Mouse (Mus musculus) cerebellum, adult 2 months (tissue): Measurements from ENCODE around the gene Wfs1. TPM values are rescaled to one million over a fixed set of nuclear protein-coding genes. Genes with fewer than 3 reads are reported as not detected.
A peak's percentile ranks its signal among the peaks of the same experiment; 100 is the strongest.
"Not testable (repeated sequence)": the region's sequence is repeated elsewhere in the genome, so short reads cannot be mapped to it uniquely, and the experiment has no call there.

Experiments used
- DNase-seq, 2 experiments: peaks; one replicate each; pipeline ENCODE4 v3.0.0; 2021
- H3K27ac ChIP-seq: fragments of 200-500 bp; 2 replicates; pipeline ENCODE4 v1.5.1; 2012; ENCODE audit warnings: low read length, control low read depth, inconsistent platforms; ENCODE audit not compliant: insufficient read depth
- H3K27me3 ChIP-seq: fragments of 200-500 bp; 2 replicates; pipeline ENCODE4 v1.6.1; 2012; ENCODE audit warnings: inconsistent platforms, mild to moderate bottlenecking, low read length, moderate library complexity; ENCODE audit not compliant: control insufficient read depth, insufficient read depth
- H3K4me1 ChIP-seq: fragments of 200-500 bp; 2 replicates; pipeline ENCODE4 v1.6.1; 2011; ENCODE audit warnings: low read length; ENCODE audit not compliant: control insufficient read depth, insufficient read depth
- H3K4me3 ChIP-seq: fragments of 200-500 bp; replicated peaks from 2 replicates; pipeline ENCODE3; 2011; ENCODE audit warnings: mild to moderate bottlenecking, low read depth, low read length, control low read depth; ENCODE audit not compliant: insufficient read depth
- CTCF ChIP-seq: fragments of 200-500 bp; IDR thresholded peaks from 2 replicates; pipeline ENCODE4 v1.5.1; 2011; ENCODE audit warnings: low read depth, mild to moderate bottlenecking, control low read depth, low read length, moderate library complexity, borderline replicate concordance; ENCODE audit not compliant: insufficient read depth
- POLR2A ChIP-seq: fragments of 200-500 bp; IDR thresholded peaks from 2 replicates; pipeline ENCODE4 v1.6.1; 2011; ENCODE audit warnings: low read length, control low read depth, borderline replicate concordance; ENCODE audit not compliant: insufficient read depth
- WGBS: fragments of 180-500 bp; shearing (Covaris S2); methylation state at CpG from one replicate; pipeline ENCODE4 v1.1.7; 2018; 5-methylcytosine and 5-hydroxymethylcytosine counted together
- polyA plus RNA-seq: library from polyadenylated mRNA; depleted of rRNA; stranded (reverse); fragments of >200 nt; gene quantifications from 2 replicates; pipeline ENCODE4 v1.2.3, GENCODE M21; 2012

The Wfs1 gene
- polyA plus RNA-seq, 1 experiment: 27.2 TPM

GRCm38 (mm10) chr5:37028104-37028485 is 39.1 kb upstream of the Wfs1 start:
- Histone ChIP-seq H3K4me1 (peaks cover 5% of the 10 kb centered on the region; the same call in 1 of the 2 replicates), H3K27me3 (no peaks in the 10 kb centered on the region), H3K27ac (no peak overlapping the region), H3K4me3 (peak overlapping the region; percentile 78)
- under 1% methylated on average over 37 of the region's 37 CpGs for WGBS
- peak; percentile 86 to 92 for DNase-seq
- TF ChIP-seq CTCF: no peak
- peak; percentile 34; the same call in 1 of the 2 replicates for TF ChIP-seq POLR2A

- 16% methylated on average over 13 of the region's 13 CpGs for WGBS
- TF ChIP-seq POLR2A (no peak), CTCF (no peak)
- Histone ChIP-seq H3K4me3 (peak overlapping the region; percentile 78), H3K27me3 (no peaks in the 10 kb centered on the region), H3K27ac (no peak overlapping the region), H3K4me1 (peaks cover 5% of the 10 kb centered on the region; the same call in 1 of the 2 replicates)
- DNase-seq: no peak
These were observed 38.7 kb upstream of the Wfs1 start for GRCm38 (mm10) chr5:37027701-37028100.

- DNase-seq: no peak
- WGBS: 78% methylated on average over 3 of the region's 3 CpGs
- no peak overlapping the region for H3K27ac ChIP-seq
- H3K4me3 ChIP-seq: no peak overlapping the region
- no peak for TF ChIP-seq POLR2A
- no peak for TF ChIP-seq CTCF
- no peaks in the 10 kb centered on the region for H3K27me3 ChIP-seq
- H3K4me1 ChIP-seq: no peaks in the 10 kb centered on the region
These were observed 28.2 kb upstream of the Wfs1 start for GRCm38 (mm10) chr5:37017222-37017621.

GRCm38 (mm10) chr5:37015612-37016310 is 26.8 kb upstream of the Wfs1 start:
- peak overlapping the region; percentile 60 for H3K4me3 ChIP-seq
- no peak overlapping the region for H3K27ac ChIP-seq
- 5% methylated on average over 27 of the region's 27 CpGs for WGBS
- DNase-seq: peak; percentile 54 to 61
- no peaks in the 10 kb centered on the region for H3K27me3 ChIP-seq
- no peak for TF ChIP-seq CTCF
- no peak for TF ChIP-seq POLR2A
- H3K4me1 ChIP-seq: peaks cover 4% of the 10 kb centered on the region

- H3K27me3 ChIP-seq: no peaks in the 10 kb centered on the region
- TF ChIP-seq CTCF: peak; percentile 46; the same call in 1 of the 2 replicates
- no peak for TF ChIP-seq POLR2A
- H3K27ac ChIP-seq: no peak overlapping the region
- WGBS: 26% methylated on average over 10 of the region's 10 CpGs
- peaks cover 8% of the 10 kb centered on the region for H3K4me1 ChIP-seq
- no peak overlapping the region for H3K4me3 ChIP-seq
- DNase-seq: peak in 1 of 2 experiments; percentile 47
These were observed 21.8 kb upstream of the Wfs1 start for GRCm38 (mm10) chr5:37010666-37011317.

- not testable (repeated sequence) for H3K27me3 ChIP-seq, H3K27ac ChIP-seq, DNase-seq, H3K4me3 ChIP-seq, H3K4me1 ChIP-seq
- WGBS: 45% methylated on average over 13 of the region's 13 CpGs
These were observed 20.8 kb upstream of the Wfs1 start for GRCm38 (mm10) chr5:37009761-37010160.

GRCm38 (mm10) chr5:37002001-37002400 is 13.0 kb upstream of the Wfs1 start:
- 47% methylated on average over 2 of the region's 2 CpGs for WGBS
- Histone ChIP-seq H3K4me1 (no peaks in the 10 kb centered on the region), H3K4me3 (no peak overlapping the region), H3K27me3 (no peaks in the 10 kb centered on the region), H3K27ac (no peak overlapping the region)
- DNase-seq: peak; percentile 60 to 81
- TF ChIP-seq POLR2A (no peak), CTCF (peak; percentile 51)

GRCm38 (mm10) chr5:37001002-37001401 is 12.0 kb upstream of the Wfs1 start:
- no peaks in the 10 kb centered on the region for H3K4me1 ChIP-seq
- no peak for DNase-seq
- WGBS: 61% methylated on average over 9 of the region's 9 CpGs
- H3K27ac ChIP-seq: no peak overlapping the region
- TF ChIP-seq CTCF: no peak
- TF ChIP-seq POLR2A: no peak
- no peaks in the 10 kb centered on the region for H3K27me3 ChIP-seq
- no peak overlapping the region for H3K4me3 ChIP-seq
